In the genomic region with DNA sequence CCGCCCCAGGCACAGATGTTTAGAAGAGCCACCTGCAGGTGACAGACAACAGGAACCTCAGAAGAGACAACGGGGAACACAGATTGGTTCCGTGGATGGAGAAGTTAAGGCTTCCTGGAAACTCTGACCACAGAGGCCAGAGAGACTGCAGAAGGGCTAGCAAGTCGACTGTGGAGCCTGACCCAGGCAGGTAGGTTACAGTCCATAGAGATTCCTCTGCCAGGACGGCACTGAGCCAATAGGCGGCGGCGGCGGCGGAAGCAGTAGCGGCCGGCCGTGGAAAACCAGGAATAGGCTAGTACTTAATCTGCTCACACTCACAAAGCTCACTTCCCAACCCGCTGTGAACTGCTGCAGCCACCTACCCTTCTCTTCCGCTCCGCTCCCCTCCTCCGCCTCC, we compare ENCODE assay signal across 8 mouse cellular contexts. TPM values are rescaled to one million over a fixed set of nuclear protein-coding genes. Genes with fewer than 3 reads are reported as not detected.
DNase-seq lines count a peak whose midpoint lies in the region; ATAC-seq and TF ChIP-seq lines count a peak whose summit lies in the region.

No protein-coding gene starts in this region.

- peak; percentile 35 for DNase-seq in neural tube, embryonic 11.5 days (ENCODE audit: low spot score)
- DNase-seq in neural tube, embryonic 10.5 days (ENCODE audit: extremely low spot score, low spot score), result no peak
- DNase-seq in embryo, embryonic 10.5 days (ENCODE audit: low spot score), result peak; percentile 46
- peak; percentile 84 for DNase-seq in heart, embryonic 10.5 days (ENCODE audit: low spot score)
- DNase-seq in kidney, adult 2 months, result peak; percentile 91
- DNase-seq in lung, adult 2 months, result peak; percentile 68
- DNase-seq in retina, postnatal 1 day, result peak; percentile 36
- no peak for DNase-seq in left cerebral cortex, adult 11 months (ENCODE audit: low spot score)

- peak overlapping the region; percentile 22; the same call in 1 of the 2 replicates for H3K9ac ChIP-seq in neural tube, embryonic 11.5 days (ENCODE audit: low read length)

- H3K27ac ChIP-seq in neural tube, embryonic 11.5 days (ENCODE audit: low read depth, low read length), result no peak overlapping the region
- peak overlapping the region; percentile 85 for H3K27ac ChIP-seq in heart, embryonic 10.5 days
- H3K27ac ChIP-seq in kidney, adult 2 months (ENCODE audit: insufficient read depth, low read depth, low read length), result peak overlapping the region; percentile 88

- TF ChIP-seq POLR2A in kidney, adult 2 months (IDR thresholded peaks at IDR 0.05; ENCODE audit: low read depth, low read length), result no peak
- TF ChIP-seq POLR2A in lung, adult 2 months (IDR thresholded peaks at IDR 0.05; ENCODE audit: borderline replicate concordance, extremely low read depth, low read depth, low read length), result 0 out of 2 replicates have a peak, but pooled peaks have one; percentile 15

- H3K4me2 ChIP-seq in neural tube, embryonic 11.5 days (ENCODE audit: low read depth), result peak overlapping the region; percentile 31

- H3K4me1 ChIP-seq in neural tube, embryonic 11.5 days (ENCODE audit: control insufficient read depth, insufficient read depth, low read length), result peaks cover 4% of the 10 kb centered on the region; the same call in 1 of the 2 replicates
- H3K4me1 ChIP-seq in heart, embryonic 10.5 days, result peaks cover 17% of the 10 kb centered on the region
- H3K4me1 ChIP-seq in kidney, adult 2 months (ENCODE audit: control insufficient read depth, insufficient read depth, low read length), result peaks cover 4% of the 10 kb centered on the region; the same call in 1 of the 2 replicates
- peaks cover 7% of the 10 kb centered on the region for H3K4me1 ChIP-seq in lung, adult 2 months (ENCODE audit: control insufficient read depth, insufficient read depth, low read length)

- ATAC-seq in neural tube, embryonic 11.5 days (ENCODE audit: insufficient read depth, low FRiP score, low TSS enrichment), result no peak

- no peak for TF ChIP-seq CTCF in kidney, adult 2 months (conservative IDR thresholded peaks at IDR 0.05; ENCODE audit: insufficient read depth, insufficient read length, low read depth, low read length)
- no peak for TF ChIP-seq CTCF in lung, adult 2 months (IDR thresholded peaks at IDR 0.05; ENCODE audit: insufficient read depth, low read length)

- no peaks in the 10 kb centered on the region for H3K9me3 ChIP-seq in neural tube, embryonic 11.5 days (ENCODE audit: control insufficient read depth, low read length)
- no peaks in the 10 kb centered on the region for H3K9me3 ChIP-seq in heart, embryonic 10.5 days

- no peaks in the 10 kb centered on the region for H3K27me3 ChIP-seq in neural tube, embryonic 11.5 days (ENCODE audit: control insufficient read depth, insufficient read depth, low read length)
- H3K27me3 ChIP-seq in heart, embryonic 10.5 days (ENCODE audit: insufficient read depth, poor library complexity, severe bottlenecking), result no peaks in the 10 kb centered on the region
- H3K27me3 ChIP-seq in kidney, adult 2 months (replicated peaks; ENCODE audit: control insufficient read depth, insufficient read depth, low read length), result no peaks in the 10 kb centered on the region

- H3K4me3 ChIP-seq in neural tube, embryonic 11.5 days (ENCODE audit: low read depth, low read length), result peak overlapping the region; percentile 6; the same call in 1 of the 2 replicates
- H3K4me3 ChIP-seq in heart, embryonic 10.5 days, result peak overlapping the region; percentile 53
- H3K4me3 ChIP-seq in kidney, adult 2 months (ENCODE audit: insufficient read depth, low read depth, low read length), result peak overlapping the region; percentile 46; the same call in 1 of the 2 replicates
- peak overlapping the region; percentile 28 for H3K4me3 ChIP-seq in lung, adult 2 months (replicated peaks; ENCODE audit: extremely low read depth, low read depth, low read length)

- 4% methylated on average over 17 of the region's 17 CpGs for WGBS in neural tube, embryonic 11.5 days
- under 1% methylated on average over 17 of the region's 17 CpGs for WGBS in heart, embryonic 10.5 days
- 4% methylated on average over 17 of the region's 17 CpGs for whole genome bisulfite sequencing in kidney, adult 2 months
- WGBS in lung, adult 2 months, result 4% methylated on average over 17 of the region's 17 CpGs

- H3K36me3 ChIP-seq in neural tube, embryonic 11.5 days (ENCODE audit: control insufficient read depth, insufficient read depth, low read length), result no peaks in the 10 kb centered on the region
- no peaks in the 10 kb centered on the region for H3K36me3 ChIP-seq in heart, embryonic 10.5 days
- H3K36me3 ChIP-seq in kidney, adult 2 months (ENCODE audit: control insufficient read depth, insufficient read depth, low read length), result no peaks in the 10 kb centered on the region

RNA-seq across cellular contexts. Expression of gene Tmed2, which starts 3.7 kb away (rescaled TPM):
- polyA plus RNA-seq in neural tube, embryonic 11.5 days (2014; fragmentation: Nextera tagmentation; extraction: Ambion mirVana), result 480 and 486 TPM in 2 replicates
- polyA plus RNA-seq in heart, embryonic 10.5 days (2016; fragmentation: Nextera tagmentation; extraction: Ambion mirVana), result 523 and 570 TPM in 2 replicates
- polyA plus RNA-seq in kidney, adult 2 months (2012; rRNA removed), result 97.9 and 128 TPM in 2 replicates
- polyA plus RNA-seq in lung, adult 2 months (2012; rRNA removed), result 112 and 149 TPM in 2 replicates

RNA-seq across cellular contexts. Expression of gene Rilpl1, which starts 5.6 kb away (rescaled TPM):
- 21.3 and 23.2 TPM in 2 replicates for polyA plus RNA-seq in neural tube, embryonic 11.5 days (2014; fragmentation: Nextera tagmentation; extraction: Ambion mirVana)
- polyA plus RNA-seq in heart, embryonic 10.5 days (2016; fragmentation: Nextera tagmentation; extraction: Ambion mirVana), result 22.7 and 25.5 TPM in 2 replicates
- polyA plus RNA-seq in kidney, adult 2 months (2012; rRNA removed), result 10.4 and 12.5 TPM in 2 replicates
- polyA plus RNA-seq in lung, adult 2 months (2012; rRNA removed), result 24.4 and 26.0 TPM in 2 replicates

RNA-seq across cellular contexts. Expression of gene Ddx55, which starts 15.9 kb away (rescaled TPM):
- polyA plus RNA-seq in neural tube, embryonic 11.5 days (2014; fragmentation: Nextera tagmentation; extraction: Ambion mirVana), result 14.6 and 18.4 TPM in 2 replicates
- polyA plus RNA-seq in heart, embryonic 10.5 days (2016; fragmentation: Nextera tagmentation; extraction: Ambion mirVana), result 11.4 and 13.0 TPM in 2 replicates
- polyA plus RNA-seq in kidney, adult 2 months (2012; rRNA removed), result 7.4 and 8.9 TPM in 2 replicates
- 11.0 and 12.9 TPM in 2 replicates for polyA plus RNA-seq in lung, adult 2 months (2012; rRNA removed)

RNA-seq across cellular contexts. Expression of gene Eif2b1, which starts 42.2 kb away (rescaled TPM):
- polyA plus RNA-seq in neural tube, embryonic 11.5 days (2014; fragmentation: Nextera tagmentation; extraction: Ambion mirVana), result 81.0 and 94.5 TPM in 2 replicates
- polyA plus RNA-seq in heart, embryonic 10.5 days (2016; fragmentation: Nextera tagmentation; extraction: Ambion mirVana), result 73.6 and 88.1 TPM in 2 replicates
- polyA plus RNA-seq in kidney, adult 2 months (2012; rRNA removed), result 20.5 and 23.6 TPM in 2 replicates
- 11.8 and 18.4 TPM in 2 replicates for polyA plus RNA-seq in lung, adult 2 months (2012; rRNA removed)

RNA-seq across cellular contexts. Expression of gene Gtf2h3, which starts 42.2 kb away (rescaled TPM):
- 73.3 and 83.0 TPM in 2 replicates for polyA plus RNA-seq in neural tube, embryonic 11.5 days (2014; fragmentation: Nextera tagmentation; extraction: Ambion mirVana)
- 48.7 and 69.2 TPM in 2 replicates for polyA plus RNA-seq in heart, embryonic 10.5 days (2016; fragmentation: Nextera tagmentation; extraction: Ambion mirVana)
- polyA plus RNA-seq in kidney, adult 2 months (2012; rRNA removed), result 34.5 and 35.1 TPM in 2 replicates
- polyA plus RNA-seq in lung, adult 2 months (2012; rRNA removed), result 20.1 and 30.4 TPM in 2 replicates

Comparison
In these comparisons a context has a peak if more than half of its experiments do, and no peak if none do; other contexts are left out.
1. DNase-seq: peak in neural tube, embryonic 11.5 days (single experiment), embryo, embryonic 10.5 days (single experiment), heart, embryonic 10.5 days (single experiment), kidney, adult 2 months (single experiment), lung, adult 2 months (single experiment) and retina, postnatal 1 day (single experiment); none in neural tube, embryonic 10.5 days (single experiment) and left cerebral cortex, adult 11 months (single experiment).
2. Peak in every context shown above with its lines, with median percentiles within 50 percentile points of each other: H3K4me3 ChIP-seq.